Mouse (Mus musculus): ENCODE data around the gene Lrr1.

DNA sequence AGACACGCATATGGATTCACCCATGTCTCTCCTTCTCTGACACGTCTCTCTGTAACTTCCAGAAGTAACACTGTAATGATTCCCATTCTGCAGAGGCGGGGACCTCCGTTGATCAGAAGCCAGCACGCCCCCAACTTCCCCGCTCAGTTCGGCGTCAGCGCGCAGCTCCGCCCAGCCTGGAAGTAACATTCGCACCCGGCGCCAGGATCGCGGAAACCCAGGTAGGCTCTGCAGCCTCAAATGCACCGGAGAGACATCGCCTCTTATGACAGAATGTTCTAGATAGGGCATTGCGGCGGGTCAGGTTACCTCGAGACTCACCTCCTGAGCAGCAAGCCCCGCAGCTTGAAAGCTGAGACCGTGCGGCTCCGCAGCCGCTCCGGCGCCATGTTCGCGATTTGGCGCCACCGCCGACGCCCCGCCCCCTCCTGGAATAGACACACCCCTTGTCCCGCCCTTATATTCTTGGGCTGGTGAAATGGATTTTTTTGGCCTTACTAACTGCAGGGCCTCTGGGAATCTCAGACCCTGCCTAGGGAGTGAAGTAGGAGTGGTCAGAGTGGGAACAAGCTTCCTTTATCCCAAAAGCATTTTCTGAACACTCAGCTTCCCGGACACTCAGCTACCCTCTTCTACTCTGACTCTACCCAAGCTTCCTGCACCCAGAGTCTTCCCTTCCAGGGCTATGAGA is 59.3 kb downstream of the Lrr1 start, which contains the start of gene Pole2:
- TF ChIP-seq CTCF (IDR thresholded peaks at IDR 0.05; ENCODE audit: low read depth) (0 out of 2 replicates have a peak, but pooled peaks have one; percentile 18), EP300 (IDR thresholded peaks at IDR 0.05; ENCODE audit: low read depth) (no peak)
